Mouse (Mus musculus) liver, embryonic 12.5 days (tissue): ENCODE data around the gene Dock9. TPM values are rescaled to one million over a fixed set of nuclear protein-coding genes. Genes with fewer than 3 reads are reported as not detected.

Source experiments
- ATAC-seq: fragments of 200-750 bp; cut with Nextera tagmentation; 2 replicates; pipeline ENCODE4 v1.8.0; 2017; ENCODE audit warnings: moderate number of reproducible peaks, mild to moderate bottlenecking, moderate library complexity
- H3K27ac ChIP-seq: fragments of 300-500 bp; sonication (generic); 2 replicates; pipeline ENCODE4 v1.5.1; 2016; ENCODE audit warnings: mild to moderate bottlenecking
- H3K27me3 ChIP-seq: fragments of 300-500 bp; sonication (generic); replicated peaks from 2 replicates; pipeline ENCODE4 v1.6.1; 2016; ENCODE audit warnings: mild to moderate bottlenecking, moderate library complexity
- H3K36me3 ChIP-seq: fragments of 300-500 bp; sonication (generic); 2 replicates; pipeline ENCODE4 v1.6.1; 2016; ENCODE audit warnings: mild to moderate bottlenecking, moderate library complexity
- H3K4me1 ChIP-seq: fragments of 300-500 bp; sonication (generic); 2 replicates; pipeline ENCODE4 v1.6.1; 2016
- H3K4me2 ChIP-seq: fragments of 300-500 bp; sonication (generic); 2 replicates; pipeline ENCODE4 v1.6.1; 2016; ENCODE audit warnings: mild to moderate bottlenecking, moderate library complexity
- H3K4me3 ChIP-seq: fragments of 300-500 bp; sonication (generic); 2 replicates; pipeline ENCODE4 v1.5.1; 2016; ENCODE audit warnings: mild to moderate bottlenecking, moderate library complexity
- H3K9ac ChIP-seq: fragments of 300-500 bp; sonication (generic); 2 replicates; pipeline ENCODE4 v1.6.1; 2016; ENCODE audit warnings: mild to moderate bottlenecking, moderate library complexity
- H3K9me3 ChIP-seq: fragments of 300-500 bp; sonication (generic); replicated peaks from 2 replicates; pipeline ENCODE4 v1.6.1; 2016; ENCODE audit warnings: mild to moderate bottlenecking, moderate library complexity
- WGBS: fragments of 180-500 bp; shearing (Covaris S2); methylation state at CpG from one replicate; pipeline ENCODE4 v1.1.7; 2016; ENCODE audit not compliant: insufficient replicate concordance; 5-methylcytosine and 5-hydroxymethylcytosine counted together
- polyA plus RNA-seq: library from polyadenylated mRNA; unstranded; fragments of >200 nt; fragmentation: Nextera tagmentation; extraction: Ambion mirVana; gene quantifications from 2 replicates; pipeline ENCODE4 v1.2.1, GENCODE M21; 2016

Dock9 gene
- polyA plus RNA-seq, 1 experiment from 2014 or later: 2.0 TPM

DNA sequence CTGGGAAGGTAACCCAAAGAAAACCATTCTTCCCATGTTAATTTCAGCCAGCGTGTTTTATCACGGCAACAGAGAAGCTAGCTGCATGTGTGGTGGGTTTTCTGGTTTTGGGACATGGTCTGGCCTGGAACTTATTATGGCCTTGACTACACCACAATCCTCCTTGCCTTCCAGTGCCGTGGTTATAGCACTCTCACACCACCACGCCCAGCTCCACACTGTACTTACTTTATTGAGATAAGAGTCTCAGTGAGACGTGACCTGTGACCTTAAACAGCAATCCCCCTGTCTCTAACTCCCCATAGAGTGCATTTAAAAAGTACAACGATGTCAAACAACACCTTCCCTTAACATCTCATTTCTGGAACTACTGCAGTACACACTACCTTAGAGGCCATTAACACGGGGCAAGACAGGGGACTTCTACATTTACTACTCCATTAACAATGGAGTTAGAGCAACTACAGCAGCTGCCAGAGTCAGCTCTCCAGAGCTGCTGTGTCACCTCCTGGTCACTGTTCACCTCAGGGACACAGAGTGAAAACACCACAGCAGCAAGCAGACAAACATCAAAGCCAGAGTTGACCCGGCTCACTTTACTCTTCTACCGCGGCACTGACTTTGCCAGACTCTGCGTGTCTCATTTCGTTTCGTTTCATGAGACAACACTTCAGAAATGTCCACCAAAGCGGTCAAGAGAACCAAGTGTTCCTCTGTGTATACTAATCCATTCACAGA, 86.4 kb downstream of the Dock9 start:
- Histone ChIP-seq H3K4me2 (peak overlapping the region; percentile 12; the same call in 1 of the 2 replicates), H3K36me3 (no peaks in the 10 kb centered on the region), H3K27ac (no peak overlapping the region), H3K27me3 (no peaks in the 10 kb centered on the region), H3K4me1 (peaks cover 31% of the 10 kb centered on the region), H3K9me3 (no peaks in the 10 kb centered on the region), H3K9ac (no peak overlapping the region), H3K4me3 (no peak overlapping the region)
- peak; percentile 60; the same call in 1 of the 2 replicates for ATAC-seq
- 50% methylated on average over 14 of the region's 14 CpGs for WGBS

DNA sequence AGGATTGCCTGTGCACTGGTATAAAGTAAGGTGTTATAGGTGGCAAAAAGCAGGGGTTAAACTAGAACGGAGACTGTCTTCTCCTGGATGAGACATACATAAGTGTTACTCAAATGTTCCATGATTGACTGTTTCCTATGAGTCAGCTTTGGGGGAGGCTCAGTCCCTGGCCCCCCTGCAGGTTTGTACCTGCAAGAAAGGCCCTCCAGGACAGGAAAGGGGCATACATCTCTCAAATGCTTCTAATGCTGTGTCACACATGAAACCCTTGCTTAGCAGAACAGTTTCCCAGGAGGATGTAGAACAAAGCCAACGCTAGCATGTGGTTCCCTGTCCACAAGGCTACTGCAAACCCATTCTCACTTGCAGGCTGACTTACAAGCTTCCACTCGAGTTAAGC, 87.5 kb downstream of the Dock9 start:
- WGBS: 65% methylated on average over 3 of the region's 3 CpGs
- H3K9ac ChIP-seq: no peak overlapping the region
- H3K4me1 ChIP-seq: peaks cover 31% of the 10 kb centered on the region
- no peaks in the 10 kb centered on the region for H3K27me3 ChIP-seq
- no peaks in the 10 kb centered on the region for H3K36me3 ChIP-seq
- no peak for ATAC-seq
- H3K4me3 ChIP-seq: no peak overlapping the region
- no peak overlapping the region for H3K4me2 ChIP-seq
- no peak overlapping the region for H3K27ac ChIP-seq
- H3K9me3 ChIP-seq: no peaks in the 10 kb centered on the region

DNA sequence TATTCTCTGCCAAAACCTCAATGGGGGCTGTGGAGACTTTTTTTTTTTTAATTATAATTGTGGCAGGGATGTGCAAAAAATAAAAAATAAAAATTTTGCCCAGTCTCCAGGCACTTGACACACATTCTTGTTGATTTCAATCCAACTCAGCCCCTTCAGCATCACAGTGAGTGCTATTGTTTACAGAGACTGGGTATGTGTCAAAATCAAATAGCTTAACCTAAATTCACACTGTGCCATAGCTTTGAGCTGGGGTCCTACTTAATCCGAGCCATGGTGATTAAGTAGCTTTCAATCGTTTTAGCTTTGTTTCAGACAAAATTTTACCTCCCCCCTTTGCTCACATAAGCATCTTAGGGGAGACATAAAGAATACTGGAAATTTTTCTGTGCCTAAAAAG, 89.4 kb downstream of the Dock9 start:
- Histone ChIP-seq H3K36me3 (no peaks in the 10 kb centered on the region), H3K4me3 (no peak overlapping the region), H3K4me2 (no peak overlapping the region), H3K27me3 (no peaks in the 10 kb centered on the region), H3K9me3 (no peaks in the 10 kb centered on the region), H3K9ac (no peak overlapping the region), H3K4me1 (peaks cover 20% of the 10 kb centered on the region), H3K27ac (no peak overlapping the region)
- no peak for ATAC-seq
- WGBS: 55% methylated on average over 2 of the region's 2 CpGs

DNA sequence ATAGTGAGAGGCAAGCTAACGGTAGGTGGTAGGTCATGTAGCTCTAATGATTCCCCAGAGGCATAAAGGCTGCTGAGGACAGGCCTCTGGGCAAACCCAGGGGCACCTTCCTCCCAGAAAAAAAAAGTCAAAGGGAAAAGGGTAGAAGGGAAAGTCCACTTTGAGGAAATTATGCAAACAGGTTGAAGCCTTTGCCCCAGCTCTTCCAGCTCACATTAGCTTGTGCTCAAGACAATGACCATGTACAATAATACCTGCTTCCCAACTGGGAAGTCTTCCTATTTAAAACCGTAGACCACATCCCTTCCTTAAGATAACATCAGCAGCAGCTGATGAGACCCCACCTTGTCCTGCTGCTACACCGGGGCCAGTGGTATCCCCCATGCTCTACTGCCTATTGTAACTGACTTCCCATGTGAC, 91.1 kb downstream of the Dock9 start:
- H3K4me2 ChIP-seq: no peak overlapping the region
- no peak for ATAC-seq
- 50% methylated on average over 3 of the region's 3 CpGs for WGBS
- no peaks in the 10 kb centered on the region for H3K36me3 ChIP-seq
- no peak overlapping the region for H3K4me3 ChIP-seq
- peaks cover 10% of the 10 kb centered on the region for H3K4me1 ChIP-seq
- no peak overlapping the region for H3K27ac ChIP-seq
- no peak overlapping the region for H3K9ac ChIP-seq
- H3K27me3 ChIP-seq: no peaks in the 10 kb centered on the region
- H3K9me3 ChIP-seq: no peaks in the 10 kb centered on the region

DNA sequence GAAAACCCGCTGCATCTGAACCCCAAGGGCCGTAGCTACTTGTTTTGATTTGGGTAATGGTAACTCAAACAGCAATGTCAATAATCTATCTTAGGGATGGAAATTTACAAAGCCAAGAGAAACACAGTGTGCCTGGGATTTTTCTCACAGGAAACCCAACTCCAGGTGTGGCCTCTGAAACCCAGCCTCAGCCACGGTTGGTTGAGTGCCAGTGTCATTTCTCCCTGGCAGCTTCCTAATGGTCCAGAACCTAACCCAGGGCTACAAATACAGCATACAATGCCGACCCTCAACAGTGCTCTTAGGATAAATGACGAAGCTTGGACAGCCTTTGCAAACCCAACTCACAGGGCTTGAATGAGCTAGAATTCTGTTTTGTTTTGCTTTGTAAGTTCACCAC, 92.0 kb downstream of the Dock9 start:
- no peak overlapping the region for H3K27ac ChIP-seq
- H3K4me1 ChIP-seq: peaks cover 1% of the 10 kb centered on the region; the same call in 1 of the 2 replicates
- no peak overlapping the region for H3K4me2 ChIP-seq
- no peaks in the 10 kb centered on the region for H3K27me3 ChIP-seq
- no peaks in the 10 kb centered on the region for H3K36me3 ChIP-seq
- H3K9me3 ChIP-seq: no peaks in the 10 kb centered on the region
- 69% methylated on average over 5 of the region's 5 CpGs for WGBS
- ATAC-seq: no peak
- H3K4me3 ChIP-seq: no peak overlapping the region
- no peak overlapping the region for H3K9ac ChIP-seq

DNA sequence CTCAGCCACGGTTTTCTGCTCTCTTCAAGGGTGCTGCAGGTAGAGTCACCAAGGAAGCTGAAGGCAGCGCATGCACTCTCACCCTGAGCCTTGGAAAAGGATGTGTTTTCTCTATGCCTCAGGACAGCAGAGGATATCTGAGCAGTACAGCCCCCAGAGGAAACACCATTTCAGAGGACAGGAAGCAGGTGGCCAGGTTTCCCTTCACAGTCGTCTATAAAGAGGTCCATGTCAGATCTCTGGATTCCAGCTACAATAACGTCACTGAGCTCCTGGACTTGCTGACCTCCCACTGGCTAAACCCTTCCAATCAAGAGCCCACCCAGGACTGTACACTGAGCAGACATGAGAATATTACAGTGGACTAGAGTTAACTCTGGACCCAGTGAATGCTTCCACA, 95.1 kb downstream of the Dock9 start:
- Histone ChIP-seq H3K9ac (no peak overlapping the region), H3K4me3 (no peak overlapping the region), H3K27me3 (peaks cover 13% of the 10 kb centered on the region; the same call in 1 of the 2 replicates), H3K27ac (no peak overlapping the region), H3K4me1 (peaks cover 8% of the 10 kb centered on the region; the same call in 1 of the 2 replicates), H3K9me3 (no peaks in the 10 kb centered on the region), H3K36me3 (no peaks in the 10 kb centered on the region), H3K4me2 (no peak overlapping the region)
- ATAC-seq: no peak
- 19% methylated on average over 4 of the region's 4 CpGs for WGBS

DNA sequence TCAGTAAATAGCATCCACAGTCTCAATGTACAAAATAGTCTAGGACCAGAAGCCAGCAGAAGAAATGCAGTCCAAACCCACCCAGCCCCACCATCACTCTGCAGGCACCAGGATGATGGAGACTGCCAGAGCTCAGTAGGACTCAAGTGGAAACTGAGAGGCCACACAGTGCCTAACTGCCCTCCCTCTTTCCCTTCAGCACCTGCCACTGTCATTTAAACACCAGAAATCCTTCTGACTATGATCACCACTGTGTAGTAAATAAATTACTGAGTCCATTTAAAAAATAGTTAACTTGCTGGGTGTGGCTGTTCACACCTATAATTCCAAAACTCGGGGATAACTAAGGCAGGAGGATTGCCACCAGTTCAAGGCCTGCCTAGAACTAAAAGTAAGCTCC, 97.6 kb downstream of the Dock9 start:
- H3K9me3 ChIP-seq: no peaks in the 10 kb centered on the region
- ATAC-seq: no peak
- H3K9ac ChIP-seq: no peak overlapping the region
- H3K4me3 ChIP-seq: no peak overlapping the region
- peaks cover 8% of the 10 kb centered on the region; the same call in 1 of the 2 replicates for H3K4me1 ChIP-seq
- peaks cover 18% of the 10 kb centered on the region; the same call in 1 of the 2 replicates for H3K27me3 ChIP-seq
- H3K4me2 ChIP-seq: no peak overlapping the region
- no peak overlapping the region for H3K27ac ChIP-seq
- WGBS: 44% methylated on average over 1 of the region's 1 CpGs
- no peaks in the 10 kb centered on the region for H3K36me3 ChIP-seq

DNA sequence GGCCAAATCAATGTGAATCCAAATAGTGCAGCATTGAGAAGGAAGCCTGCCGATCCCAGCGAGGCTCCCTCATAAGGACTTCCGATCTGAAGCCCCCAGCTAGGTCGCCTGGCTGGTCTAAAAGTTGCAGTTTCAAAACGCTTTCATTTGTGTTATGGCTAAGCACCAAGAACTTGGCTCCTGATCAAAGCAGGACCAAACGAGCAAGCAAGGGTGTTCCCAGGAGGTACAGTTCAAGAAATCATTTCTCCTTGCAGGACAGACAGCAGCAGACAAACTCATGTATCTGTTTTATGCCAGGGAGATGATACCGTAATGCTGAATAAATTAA, 99.1 kb downstream of the Dock9 start:
- H3K4me3 ChIP-seq: peak overlapping the region; percentile 17; the same call in 1 of the 2 replicates
- H3K9ac ChIP-seq: no peak overlapping the region
- H3K4me1 ChIP-seq: peaks cover 8% of the 10 kb centered on the region; the same call in 1 of the 2 replicates
- no peak for ATAC-seq
- H3K27ac ChIP-seq: no peak overlapping the region
- no peaks in the 10 kb centered on the region for H3K9me3 ChIP-seq
- no peaks in the 10 kb centered on the region for H3K36me3 ChIP-seq
- peaks cover 18% of the 10 kb centered on the region; the same call in 1 of the 2 replicates for H3K27me3 ChIP-seq
- WGBS: 43% methylated on average over 7 of the region's 7 CpGs
- H3K4me2 ChIP-seq: peak overlapping the region; percentile 47

DNA sequence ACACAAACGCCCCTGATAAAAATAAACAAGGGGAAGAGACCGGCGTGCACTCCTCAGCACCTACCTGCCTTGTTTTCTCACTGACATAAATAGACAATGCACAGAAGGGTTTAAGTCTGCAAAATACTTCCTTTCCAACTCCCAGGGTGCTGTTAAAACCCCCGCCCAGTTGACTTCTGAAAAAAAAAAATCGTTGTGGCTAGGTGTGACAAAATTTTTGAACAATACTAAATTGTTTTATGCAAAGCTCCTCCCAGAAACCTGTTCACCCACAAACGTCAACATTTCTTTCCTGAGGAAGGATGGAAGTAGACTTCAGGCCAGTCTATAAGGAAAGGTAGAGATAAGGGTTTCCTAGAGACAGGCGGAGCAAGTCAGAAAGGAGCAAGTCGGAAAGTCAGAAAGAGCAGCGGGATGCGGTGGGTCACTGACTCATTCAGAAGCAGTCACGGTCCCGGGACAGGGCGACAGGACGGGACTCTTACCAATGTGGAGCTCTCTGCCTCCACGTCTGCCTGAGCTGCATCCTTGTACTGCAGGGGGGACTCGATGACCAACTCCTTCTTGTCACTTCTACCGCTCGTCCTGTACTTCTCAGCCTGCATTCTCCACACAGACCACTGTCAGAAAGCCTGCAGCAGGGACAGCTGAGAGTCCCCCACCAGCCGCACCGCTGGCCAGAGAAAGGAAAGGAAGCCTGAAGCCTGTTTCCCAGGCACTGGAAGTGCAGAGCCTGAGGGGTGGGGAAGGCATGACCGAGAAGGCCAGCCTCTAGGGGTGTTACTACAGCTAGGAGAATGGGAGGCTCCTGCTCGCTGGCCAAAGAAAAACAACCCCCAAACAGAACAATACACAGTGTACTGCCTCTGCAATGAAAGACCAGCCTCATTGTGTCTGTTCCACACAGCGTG, 99.7 kb downstream of the Dock9 start:
- 0 out of 2 replicates have a peak, but pooled peaks have one; percentile 37 for ATAC-seq
- no peaks in the 10 kb centered on the region for H3K36me3 ChIP-seq
- WGBS: 11% methylated on average over 23 of the region's 23 CpGs
- H3K27ac ChIP-seq: no peak overlapping the region
- no peaks in the 10 kb centered on the region for H3K9me3 ChIP-seq
- peak overlapping the region; percentile 27; the same call in 1 of the 2 replicates for H3K9ac ChIP-seq
- peaks cover 18% of the 10 kb centered on the region; the same call in 1 of the 2 replicates for H3K27me3 ChIP-seq
- peak overlapping the region; percentile 17; the same call in 1 of the 2 replicates for H3K4me3 ChIP-seq
- peaks cover 8% of the 10 kb centered on the region; the same call in 1 of the 2 replicates for H3K4me1 ChIP-seq
- H3K4me2 ChIP-seq: peak overlapping the region; percentile 47

DNA sequence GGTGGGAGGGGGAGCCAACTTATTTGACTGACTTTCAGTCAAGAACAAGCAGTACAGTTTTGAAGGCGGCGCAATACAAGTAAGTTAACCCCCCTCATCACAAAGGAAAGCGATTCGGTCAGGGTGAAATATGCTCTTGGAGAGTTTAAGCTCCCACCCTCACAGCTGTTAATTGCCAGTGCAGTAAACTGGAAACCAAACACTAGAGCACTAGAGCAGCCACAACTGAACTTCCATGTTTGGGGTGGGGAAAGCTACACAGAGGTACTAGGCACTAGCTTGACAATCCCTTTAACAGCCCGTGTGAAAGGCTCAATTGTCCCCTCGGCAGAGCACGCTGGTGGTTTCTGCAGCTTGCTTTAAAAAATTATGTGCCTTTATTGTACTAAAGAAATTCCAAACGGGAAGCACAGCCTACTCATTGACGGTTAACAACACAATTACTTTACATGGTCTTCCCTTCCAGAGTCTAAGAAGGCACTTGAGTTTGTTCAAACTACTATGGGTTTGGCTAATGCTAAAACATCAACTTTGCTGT, 100.4 kb downstream of the Dock9 start:
- Histone ChIP-seq H3K27ac (no peak overlapping the region), H3K27me3 (peaks cover 18% of the 10 kb centered on the region; the same call in 1 of the 2 replicates), H3K9ac (no peak overlapping the region), H3K4me1 (peaks cover 8% of the 10 kb centered on the region; the same call in 1 of the 2 replicates), H3K4me2 (0 out of 2 replicates have a peak overlapping the region, but pooled peaks have one; percentile 47), H3K4me3 (no peak overlapping the region), H3K9me3 (no peaks in the 10 kb centered on the region), H3K36me3 (no peaks in the 10 kb centered on the region)
- WGBS: 52% methylated on average over 9 of the region's 9 CpGs
- ATAC-seq: no peak

DNA sequence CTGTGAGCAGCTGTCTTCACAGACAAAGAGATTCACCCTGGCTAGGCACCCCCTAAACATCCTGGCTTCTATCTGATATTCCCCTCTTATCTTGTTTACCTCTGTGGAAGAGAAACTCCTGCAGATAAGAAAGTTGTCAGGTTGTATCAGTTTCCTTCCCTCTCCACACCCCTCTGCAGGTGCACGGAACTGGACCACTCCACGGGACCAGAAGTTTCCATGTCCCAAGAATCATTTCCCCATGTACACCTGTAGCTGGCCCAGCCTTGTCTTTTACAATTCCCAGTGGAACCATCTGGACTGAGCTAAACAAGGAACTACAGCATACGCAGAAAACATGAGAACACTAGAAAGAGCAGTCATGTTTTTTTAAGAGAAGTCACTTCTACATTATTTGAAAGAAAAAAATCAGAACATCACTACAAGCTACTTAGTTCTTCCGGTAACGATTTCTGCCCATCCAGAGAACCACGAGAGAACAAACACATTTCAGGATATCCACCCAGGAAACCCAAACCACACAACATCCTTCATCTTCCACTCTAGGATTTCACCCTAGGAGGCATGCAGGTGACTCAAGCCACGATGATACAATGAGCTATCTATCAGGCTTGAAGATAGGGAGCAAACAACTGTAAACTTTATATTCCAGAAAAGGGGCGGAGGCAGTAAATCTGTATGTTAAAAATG, 101.1 kb downstream of the Dock9 start:
- no peak overlapping the region for H3K4me3 ChIP-seq
- peaks cover 18% of the 10 kb centered on the region; the same call in 1 of the 2 replicates for H3K27me3 ChIP-seq
- H3K4me1 ChIP-seq: peaks cover 8% of the 10 kb centered on the region; the same call in 1 of the 2 replicates
- no peaks in the 10 kb centered on the region for H3K36me3 ChIP-seq
- H3K27ac ChIP-seq: no peak overlapping the region
- H3K4me2 ChIP-seq: no peak overlapping the region
- no peak for ATAC-seq
- no peaks in the 10 kb centered on the region for H3K9me3 ChIP-seq
- H3K9ac ChIP-seq: no peak overlapping the region
- 33% methylated on average over 8 of the region's 8 CpGs for WGBS
